Mouse (Mus musculus): ENCODE measurements at regions not wholly inside any gene's neighbourhood (a gene's known extent, or its start where the extent isn't known, plus 50 kb on each side); places are given as distances from the start of the nearest gene placed in this dataset.

GRCm38 (mm10) chr10:66935731-66936130 is 160.2 kb upstream of the Jmjd1c start:
- DNase-seq = no peak

GRCm38 (mm10) chr10:66937116-66937515 is 158.8 kb upstream of the Jmjd1c start:
- no peak for DNase-seq

- no peak for DNase-seq
These were observed 155.6 kb upstream of the Jmjd1c start for GRCm38 (mm10) chr10:66940368-66940767.

- DNase-seq = no peak
These were observed 155.0 kb upstream of the Jmjd1c start for GRCm38 (mm10) chr10:66940922-66941321.

GRCm38 (mm10) chr10:66941974-66942373 is 154.0 kb upstream of the Jmjd1c start:
- DNase-seq = no peak

GRCm38 (mm10) chr10:66943875-66944274 is 152.1 kb upstream of the Jmjd1c start:
- no peak for DNase-seq

- no peak for DNase-seq
These were observed 149.8 kb upstream of the Jmjd1c start for GRCm38 (mm10) chr10:66946161-66946560.

- no peak for DNase-seq
These were observed 147.6 kb upstream of the Jmjd1c start for GRCm38 (mm10) chr10:66948329-66948728.

- no peak for DNase-seq
These were observed 145.5 kb upstream of the Jmjd1c start for GRCm38 (mm10) chr10:66950441-66950840.

GRCm38 (mm10) chr10:66951231-66951822 is 144.6 kb upstream of the Jmjd1c start:
- no peak for DNase-seq

- no peak for DNase-seq
These were observed 144.0 kb upstream of the Jmjd1c start for GRCm38 (mm10) chr10:66951935-66952334.

- no peak for DNase-seq
These were observed 142.5 kb upstream of the Jmjd1c start for GRCm38 (mm10) chr10:66953248-66953975.

GRCm38 (mm10) chr10:66953976-66954505 is 141.9 kb upstream of the Jmjd1c start:
- DNase-seq = no peak

GRCm38 (mm10) chr10:66955430-66955829 is 140.5 kb upstream of the Jmjd1c start:
- DNase-seq = no peak

GRCm38 (mm10) chr10:66956619-66957018 is 139.3 kb upstream of the Jmjd1c start:
- DNase-seq = no peak

- no peak for DNase-seq
These were observed 138.6 kb upstream of the Jmjd1c start for GRCm38 (mm10) chr10:66957373-66957772.

Data from layer of hippocampus, postnatal 36 days (tissue).